Mouse (Mus musculus) left cerebral cortex, postnatal 36 days (tissue): ENCODE measurements around the gene Tas2r123. TPM values are rescaled to one million over a fixed set of nuclear protein-coding genes. Genes with fewer than 3 reads are reported as not detected.

Source experiments
- DNase-seq, 2 experiments: peaks; one replicate each; pipeline ENCODE4 v3.0.0; 2021 to 2022; ENCODE audit warnings: low spot score in 2 of 2, mixed read lengths in 1 of 2
- intact Hi-C: fragments of 180-260 bp; cut with DNase I; formaldehyde crosslinking; loops from one replicate; pipeline ENCODE4 v1.15.1; 2025
- total RNA-seq, 2 experiments: library from RNA; stranded (reverse); gene quantifications; 2 replicates each; pipeline ENCODE4 v1.2.3; 2021

Tas2r123 gene
- not detected for total RNA-seq

- DNase-seq: no peak
- intact Hi-C loops: no loop called here
Measured at GRCm38 (mm10) chr6:132846842-132847241, at the start of gene Tas2r123. Gene Tas2r123 (plus strand): TSS chr6:132847142.

DNA sequence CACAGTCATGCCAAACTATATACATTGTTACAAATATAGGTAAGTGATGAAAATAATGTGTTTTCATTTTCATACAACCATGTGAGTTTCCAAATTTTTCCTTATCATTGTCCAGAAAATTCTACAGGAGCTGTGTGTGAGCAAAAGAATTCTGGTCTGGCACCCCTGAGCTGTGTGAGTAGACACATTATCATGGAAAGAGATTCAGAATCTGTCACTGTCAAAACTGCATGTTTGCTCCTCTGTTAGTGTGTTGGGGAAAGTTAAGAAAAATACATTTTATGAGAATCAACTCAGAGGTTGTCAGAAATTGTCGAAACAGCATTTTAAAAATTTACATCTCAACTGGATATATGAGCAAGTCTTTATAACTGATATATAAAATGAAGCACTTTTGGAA lies 44.4 kb upstream of the Tas2r123 start, which contains the start of gene Tas2r117:
TSS of gene Tas2r117 (plus strand) at position 301 of the 400 bp plus-strand sequence.
- no peak for DNase-seq
- intact Hi-C loops: loop anchor here (10.0 kb wide), 1 partner anchor 182 kb away; the partner anchor contains the start of gene Tas2r109

GRCm38 (mm10) chr6:132855138-132855537 lies 8.2 kb downstream of the Tas2r123 start, which contains the start of gene Tas2r116:
Gene Tas2r116 (plus strand): TSS chr6:132855438.
- no peak for DNase-seq
- intact Hi-C loops: no loop called here

DNA sequence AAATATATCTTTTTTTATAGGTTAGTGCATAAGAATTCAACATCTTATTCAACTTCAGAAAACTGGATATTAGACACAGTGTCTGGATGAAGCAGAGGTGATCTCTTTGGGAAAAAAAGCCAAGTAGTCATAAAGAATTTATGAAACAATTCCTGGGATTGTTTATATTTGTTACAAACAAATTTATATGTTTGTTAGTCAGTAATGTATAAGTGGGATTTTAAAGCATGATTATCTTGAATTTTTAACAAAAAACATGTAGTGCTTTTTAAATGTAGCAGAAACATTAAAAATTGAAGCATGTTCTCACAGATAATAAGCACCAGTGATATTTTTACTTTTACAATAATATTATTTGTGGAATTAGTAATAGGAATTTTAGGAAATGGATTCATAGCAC lies 20.8 kb downstream of the Tas2r123 start, which contains the start of gene Tas2r110:
TSS of gene Tas2r110 (plus strand) at position 301 of the 400 bp plus-strand sequence.
- intact Hi-C loops: no loop called here
- DNase-seq: no peak

- intact Hi-C loops: loop anchor here (5.0 kb wide), 1 partner anchor 365 kb away; no protein-coding TSS in a partner anchor
- no peak for DNase-seq
Measured at GRCm38 (mm10) chr6:132892711-132893110, 45.8 kb downstream of the Tas2r123 start, which contains the start of gene Tas2r113. Gene Tas2r113 (plus strand): TSS chr6:132893011.

Other genes starting within 250 kb of the Tas2r123 start
- not detected for gene A630073D07Rik, start 195.6 kb upstream of the Tas2r123 start, total RNA-seq
- not detected for gene Tas2r120, start 190.2 kb upstream of the Tas2r123 start, total RNA-seq
- not detected for gene Tas2r121, start 146.1 kb upstream of the Tas2r123 start, total RNA-seq
- not detected for gene Tas2r122, start 135.2 kb upstream of the Tas2r123 start, total RNA-seq
- not detected for gene Tas2r115, start 109.1 kb upstream of the Tas2r123 start, total RNA-seq
- not detected for gene Tas2r124, start 92.4 kb upstream of the Tas2r123 start, total RNA-seq
- not detected for gene Tas2r102, start 85.0 kb upstream of the Tas2r123 start, total RNA-seq
- gene Tas2r136, start 69.0 kb upstream of the Tas2r123 start, total RNA-seq: not detected
- gene Tas2r117, start 44.3 kb upstream of the Tas2r123 start, total RNA-seq: not detected
- not detected for gene Tas2r116, start 8.3 kb downstream of the Tas2r123 start, total RNA-seq
- gene Tas2r110, start 20.9 kb downstream of the Tas2r123 start, total RNA-seq: not detected
- not detected for gene Tas2r113, start 45.9 kb downstream of the Tas2r123 start, total RNA-seq
- gene Tas2r125, start 62.5 kb downstream of the Tas2r123 start, total RNA-seq: not detected
- gene Tas2r129, start 104.0 kb downstream of the Tas2r123 start, total RNA-seq: not detected
- not detected for gene Tas2r131, start 110.8 kb downstream of the Tas2r123 start, total RNA-seq
- not detected for gene Tas2r109, start 133.8 kb downstream of the Tas2r123 start, total RNA-seq
- not detected for gene Tas2r103, start 190.0 kb downstream of the Tas2r123 start, total RNA-seq
- gene Tas2r140, start 208.7 kb downstream of the Tas2r123 start, total RNA-seq: not detected